Mouse (Mus musculus) C2C12 (cell line): ENCODE results near the gene Bid.

Experiments used
- CEBPB ChIP-seq: IDR thresholded peaks from one replicate; pipeline ENCODE4 v1.6.1; 2011; ENCODE audit warnings: low read depth, mild to moderate bottlenecking, control low read depth, moderate library complexity
- CTCF ChIP-seq: IDR thresholded peaks from one replicate; pipeline ENCODE4 v1.5.1; 2011; ENCODE audit not compliant: control insufficient read depth, insufficient read depth, insufficient read length
- MYOG ChIP-seq: IDR thresholded peaks from one replicate; pipeline ENCODE4 v1.6.1; 2011; ENCODE audit not compliant: control insufficient read depth, insufficient read length; ENCODE audit errors: extremely low read depth
- USF1 ChIP-seq: IDR thresholded peaks from one replicate; pipeline ENCODE4 v1.6.1; 2011; ENCODE audit warnings: low read depth, mild to moderate bottlenecking, control low read depth, moderate library complexity

DNA sequence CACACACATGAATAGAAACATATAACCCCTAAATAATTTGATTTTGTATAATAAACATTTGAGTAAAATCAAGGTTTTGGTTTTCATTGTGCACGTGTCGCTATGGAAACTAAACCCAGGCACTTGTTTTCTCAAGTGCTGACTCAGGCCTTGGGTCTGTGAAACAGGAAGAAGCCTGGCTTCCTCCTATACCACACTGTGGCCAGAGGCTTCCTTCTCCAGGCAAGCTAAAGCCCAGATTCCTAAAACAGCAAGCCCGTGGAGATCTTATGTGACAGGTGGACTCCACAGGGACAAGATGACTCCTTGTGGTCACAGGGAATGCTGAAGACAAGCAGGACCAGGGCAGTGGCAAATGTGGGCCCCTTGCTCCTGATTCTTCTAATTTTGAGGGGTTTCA lies 38.6 kb upstream of the Bid start:
- TF ChIP-seq CTCF (no peak), CEBPB (no peak), MYOG (no peak), USF1 (no peak)
